Mouse (Mus musculus) urinary bladder, postnatal 25 days (tissue): ENCODE results near the gene Vmn1r192.
"Not testable (repeated sequence)": the region's sequence is repeated elsewhere in the genome, so short reads cannot be mapped to it uniquely, and the experiment has no call there.

Experiments
- DNase-seq: peaks from one replicate; pipeline ENCODE4 v3.0.0; 2022; ENCODE audit warnings: low spot score

Vmn1r192 gene

DNA sequence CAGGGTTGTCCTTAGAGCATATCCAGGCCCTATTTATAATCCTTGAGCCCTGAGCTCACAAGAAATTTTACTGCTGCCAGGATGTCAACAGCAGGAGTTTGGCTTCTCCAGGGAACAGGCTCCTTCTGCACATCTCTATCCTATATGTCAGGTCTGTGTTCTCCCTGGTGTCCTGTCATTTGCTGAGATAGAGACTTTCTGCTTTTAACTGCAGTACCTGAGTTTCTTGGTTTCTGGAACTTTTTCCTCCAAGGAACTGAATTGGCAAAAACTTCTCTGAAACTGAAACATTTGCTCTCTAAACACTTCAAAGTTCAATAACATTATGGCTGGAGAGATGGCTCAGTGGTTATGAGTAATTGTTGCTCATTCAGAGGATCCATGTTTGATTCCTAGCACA, at the start of gene Vmn1r192:
Gene Vmn1r192 (minus strand): TSS at position 101 of the 400 bp plus-strand sequence.
- DNase-seq, result no peak

DNA sequence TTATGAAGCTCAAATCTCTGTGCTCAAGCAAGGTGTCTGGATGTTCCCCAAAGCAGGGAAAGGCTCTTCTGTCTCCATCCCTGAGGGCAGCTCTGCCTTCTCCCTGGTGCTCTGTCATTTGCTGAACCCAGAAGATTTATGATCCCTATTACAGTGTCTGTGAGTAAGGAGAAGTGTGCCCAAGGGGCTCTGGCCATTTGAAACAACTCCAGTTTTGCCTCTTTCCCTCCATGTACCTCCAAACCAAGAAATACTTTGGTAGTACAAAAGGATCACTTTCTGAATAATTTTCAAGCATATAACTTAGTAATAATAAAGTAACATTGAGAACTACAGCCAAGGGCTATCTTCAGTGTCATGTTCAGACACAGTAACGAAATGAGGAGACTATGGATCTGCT, 32.1 kb upstream of the Vmn1r192 start, which contains the start of gene Vmn1r193:
Gene Vmn1r193 (minus strand): TSS at position 101 of the 400 bp plus-strand sequence.
- not testable (repeated sequence) for DNase-seq

DNA sequence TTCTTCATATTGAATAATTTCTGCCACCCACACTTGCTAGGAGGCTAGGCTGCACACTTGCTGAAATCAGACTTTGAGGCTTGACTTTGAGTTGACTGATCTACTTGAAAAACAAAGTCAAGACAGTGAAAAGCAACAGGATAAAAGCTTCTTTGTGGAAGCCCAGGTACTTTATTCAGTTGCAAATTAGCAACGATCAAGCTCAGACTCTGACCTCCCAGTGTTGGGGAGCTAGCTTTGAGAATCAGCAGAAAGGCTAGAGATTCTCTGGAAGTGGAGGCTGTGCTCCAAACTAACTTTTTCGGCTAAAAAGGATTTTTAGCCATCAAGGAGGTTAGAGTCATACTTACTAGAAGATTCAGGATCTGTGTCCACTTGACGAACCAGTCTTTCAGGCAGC, 1.8 kb upstream of the Vmn1r192 start:
- DNase-seq, result not testable (repeated sequence)

DNA sequence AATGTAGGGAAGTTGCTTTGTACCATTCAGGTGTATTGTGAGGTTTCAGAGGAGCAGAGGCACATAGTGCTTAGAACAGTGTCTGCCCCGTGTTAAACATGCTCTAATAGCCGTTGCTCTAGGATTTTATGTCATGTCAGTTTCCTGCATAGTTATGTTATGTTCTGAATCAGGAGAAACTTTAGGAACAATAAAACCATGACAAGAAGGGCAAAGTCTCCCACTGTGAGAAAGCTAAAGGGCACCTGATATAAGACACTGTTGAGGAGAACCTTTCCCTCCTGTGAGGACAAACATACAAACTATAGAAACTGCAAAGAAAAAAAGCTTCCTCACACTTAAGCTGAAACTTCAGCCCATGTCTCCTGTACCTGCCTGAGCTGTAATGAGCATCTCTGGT, 556 bp downstream of the Vmn1r192 start:
- no peak for DNase-seq

DNA sequence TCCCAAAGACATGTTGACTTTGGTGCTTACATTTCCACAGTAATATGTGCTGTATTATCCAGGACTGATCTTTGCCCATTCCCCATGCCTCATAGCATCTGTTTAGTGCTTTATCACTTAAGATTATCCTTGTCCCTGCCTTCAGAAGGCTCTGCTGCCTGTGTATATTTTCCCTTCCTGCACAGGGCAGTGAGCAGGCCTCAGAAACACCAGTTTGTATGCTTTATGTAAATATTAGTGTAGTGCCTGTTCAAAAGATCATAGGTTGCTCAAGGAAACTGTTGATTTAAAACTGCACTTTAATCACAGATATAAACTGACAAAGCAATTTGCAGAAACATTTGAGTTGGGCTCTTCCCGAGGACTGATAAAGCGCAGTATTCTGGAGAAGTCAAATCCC, 1.6 kb downstream of the Vmn1r192 start:
- DNase-seq, result no peak

DNA sequence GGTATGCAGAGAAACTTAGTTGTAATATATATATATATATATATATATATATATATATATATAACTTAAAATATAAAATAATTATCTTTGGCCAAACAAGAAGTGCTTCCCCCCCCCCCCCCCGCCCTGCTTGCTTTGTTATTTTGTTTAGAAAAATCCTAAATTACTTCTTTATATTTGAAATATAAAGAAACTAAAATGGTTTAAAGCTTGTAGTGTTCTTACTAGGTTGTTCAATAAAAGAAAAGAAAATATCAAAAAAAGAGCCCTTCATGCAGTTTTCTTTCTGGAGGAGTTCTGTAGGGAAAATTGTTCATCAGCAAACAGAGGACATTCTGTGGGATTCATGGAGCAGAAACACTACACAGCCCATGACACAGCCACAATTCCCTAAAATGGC, 7.1 kb downstream of the Vmn1r192 start, which contains the start of gene Vmn1r191:
Gene Vmn1r191 (minus strand): TSS at position 101 of the 400 bp plus-strand sequence.
- no peak for DNase-seq

DNA sequence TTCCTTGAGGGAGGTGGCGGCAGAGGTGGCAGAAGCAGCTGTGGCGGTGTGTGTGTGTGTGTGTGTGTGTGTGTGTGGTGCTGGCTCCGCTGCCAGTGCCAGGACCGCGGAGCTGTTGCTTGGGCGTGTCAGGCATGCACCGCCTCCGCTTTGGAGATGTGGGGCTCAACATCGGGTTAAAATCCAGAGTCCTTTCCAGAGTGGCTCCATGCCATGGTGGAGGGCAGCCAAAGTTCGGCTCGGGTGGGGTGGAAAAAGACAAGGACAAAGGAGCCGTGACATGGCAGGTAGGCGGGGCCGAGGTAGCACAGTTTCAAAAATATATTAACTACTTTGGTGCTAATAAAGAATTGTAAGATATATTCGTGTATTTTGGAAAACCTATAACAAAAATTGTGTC, 22.5 kb downstream of the Vmn1r192 start:
- no peak for DNase-seq

DNA sequence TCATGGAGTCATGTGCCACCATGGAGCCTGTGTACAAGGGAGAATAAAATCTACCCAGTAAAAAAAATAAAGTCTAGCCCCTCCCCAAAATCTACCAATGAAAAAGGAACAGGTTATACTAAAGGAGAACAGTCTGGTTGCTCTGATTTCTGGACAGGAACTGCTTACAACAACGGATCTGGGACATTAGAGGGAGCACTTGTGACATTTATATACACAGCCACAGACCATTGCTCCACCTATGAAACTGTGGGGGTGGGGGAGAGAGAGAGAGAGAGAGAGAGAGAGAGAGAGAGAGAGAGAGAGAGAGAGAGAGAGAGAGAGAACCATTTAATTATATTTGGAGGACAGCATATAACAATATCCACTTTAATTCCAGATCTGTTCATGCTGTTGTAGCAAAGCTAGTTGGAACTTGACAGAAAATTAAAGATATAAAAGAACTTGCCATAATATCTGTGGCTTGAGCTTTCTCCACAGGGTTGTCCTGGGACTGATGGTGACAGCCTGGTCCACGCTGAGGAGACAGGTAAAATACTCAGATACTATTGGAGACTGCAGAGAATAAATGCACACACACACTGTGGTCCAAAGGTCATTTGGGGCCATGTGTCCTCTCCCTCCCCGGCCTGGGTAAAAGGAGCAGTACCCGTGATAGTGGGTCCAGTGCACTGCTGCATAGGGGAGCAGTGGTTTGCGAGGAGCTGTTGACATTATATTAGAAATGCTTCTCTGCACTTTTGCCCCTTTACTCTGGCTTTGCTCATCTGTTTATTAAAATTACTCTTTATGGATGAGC, 54.2 kb downstream of the Vmn1r192 start:
- DNase-seq, result not testable (repeated sequence)
